Mouse (Mus musculus) CD4-positive helper T cell, adult 2 months (primary cell): ENCODE measurements around the gene Ugt1a5.
"Not testable (repeated sequence)": the region's sequence is repeated elsewhere in the genome, so short reads cannot be mapped to it uniquely, and the experiment has no call there.

Experiments
- DNase-seq: peaks from one replicate; pipeline ENCODE4 v3.0.0-alpha.2; 2012; ENCODE audit warnings: low read depth, missing footprints, low spot score

Ugt1a5 gene

GRCm38 (mm10) chr1:88165711-88166110, at the start of gene Ugt1a5:
Gene Ugt1a5, plus strand, starts transcription at chr1:88166012.
- no peak for DNase-seq

- not testable (repeated sequence) for DNase-seq
These were observed 45.3 kb upstream of the Ugt1a5 start for GRCm38 (mm10) chr1:88120550-88120949.

DNA sequence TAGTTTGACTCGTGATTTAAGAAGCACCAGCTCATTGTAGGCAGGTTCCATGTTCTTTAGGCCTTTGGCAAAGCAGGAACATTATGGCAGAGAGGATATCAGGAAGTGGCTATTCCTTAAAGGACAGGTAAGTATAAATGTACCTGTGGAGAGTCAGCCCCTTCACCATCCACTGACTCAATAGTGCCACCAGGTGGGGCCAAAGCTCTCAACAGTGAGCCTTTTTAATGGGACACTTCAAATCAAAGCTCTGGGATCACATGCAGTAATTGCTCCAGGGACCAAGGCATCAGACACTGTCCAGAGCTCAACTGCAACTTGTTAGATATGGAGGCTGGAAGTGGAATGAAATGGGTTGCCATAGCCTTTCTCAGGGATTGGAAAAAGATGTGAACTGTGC, 44.3 kb upstream of the Ugt1a5 start:
- not testable (repeated sequence) for DNase-seq

DNA sequence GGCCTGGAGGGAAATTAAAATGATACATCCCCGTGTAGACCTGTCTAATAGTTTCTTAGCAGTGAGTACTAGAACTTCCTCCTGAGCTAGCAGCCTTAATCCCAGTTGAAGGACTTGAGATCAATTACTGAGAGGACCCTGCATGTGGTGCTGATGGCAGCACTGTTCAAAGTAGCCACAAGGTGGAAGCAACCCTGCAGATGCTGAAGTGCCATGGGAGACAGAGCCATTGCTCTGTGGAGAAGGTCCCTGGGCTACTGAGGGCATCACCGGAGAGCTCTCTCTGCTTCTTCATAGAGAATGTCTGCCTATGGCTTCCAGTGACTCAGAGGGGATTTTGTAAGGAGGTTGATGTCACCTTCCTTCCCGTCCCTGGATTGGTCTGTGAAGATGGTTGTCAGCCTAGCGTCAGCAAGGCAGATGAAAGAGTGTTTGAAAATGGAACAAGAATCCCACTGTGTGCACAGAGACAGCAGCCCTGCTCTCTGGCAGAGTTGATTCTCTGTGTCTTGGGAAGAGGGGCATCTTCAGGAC, 39.9 kb upstream of the Ugt1a5 start:
- DNase-seq = not testable (repeated sequence)

DNA sequence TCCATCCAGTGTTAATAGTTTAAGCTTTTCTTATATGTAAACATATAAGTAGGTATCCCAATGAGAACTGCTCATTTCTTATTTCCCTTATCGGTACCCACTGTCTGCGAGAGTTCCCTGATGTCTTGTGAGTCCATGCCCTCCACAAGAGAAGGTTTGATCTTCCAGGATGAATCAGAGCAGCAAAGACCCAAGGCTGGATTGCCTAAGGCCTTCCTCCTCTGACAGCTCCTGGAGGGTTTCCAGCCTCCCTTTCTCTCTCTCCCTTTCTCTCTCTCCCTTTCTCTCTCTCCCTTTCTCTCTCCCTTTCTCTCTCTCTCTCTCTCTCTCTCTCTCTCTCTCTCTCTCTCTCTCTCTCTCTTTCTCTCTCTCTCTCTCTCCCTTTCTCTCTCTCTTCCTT, 36.7 kb upstream of the Ugt1a5 start:
- not testable (repeated sequence) for DNase-seq

GRCm38 (mm10) chr1:88130223-88130622, 35.6 kb upstream of the Ugt1a5 start:
- DNase-seq = not testable (repeated sequence)

GRCm38 (mm10) chr1:88133908-88134456, 31.8 kb upstream of the Ugt1a5 start:
- DNase-seq = no peak

- DNase-seq = not testable (repeated sequence)
These were observed 31.3 kb upstream of the Ugt1a5 start, which contains the start of gene Ugt1a6a for GRCm38 (mm10) chr1:88134457-88135011. Gene Ugt1a6a, plus strand, starts transcription at chr1:88134809.

DNA sequence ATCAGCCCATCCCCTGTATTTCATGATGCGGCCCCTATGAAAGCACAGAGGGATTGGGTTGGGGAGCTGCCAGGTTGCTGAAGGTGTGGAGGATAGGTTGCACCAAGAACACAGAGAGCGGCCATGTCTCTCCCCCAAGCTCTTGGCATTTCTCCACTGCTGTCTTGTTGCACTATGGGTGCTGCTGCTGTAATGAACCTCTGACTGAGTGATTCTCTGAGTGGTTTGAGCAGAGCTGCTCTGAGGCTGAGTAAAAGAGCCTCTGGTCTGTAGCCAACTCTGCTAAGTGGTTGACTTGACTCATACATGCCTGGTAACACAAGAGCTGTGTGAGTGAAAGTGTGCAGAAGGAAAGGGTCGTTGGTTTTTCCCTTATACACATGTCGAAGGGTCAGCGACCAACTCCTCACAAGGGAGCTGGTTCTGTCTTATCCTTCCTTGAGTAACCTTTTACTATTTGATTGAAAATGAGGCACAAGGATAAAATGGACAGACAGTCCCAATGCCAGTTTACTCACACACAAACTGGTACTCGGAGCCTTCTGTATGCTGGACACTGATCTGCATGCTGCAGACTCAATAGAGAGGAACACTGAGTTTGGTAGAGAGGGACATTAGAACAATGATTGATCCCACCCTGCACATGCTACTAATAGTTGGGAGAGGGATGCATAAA, 30.4 kb upstream of the Ugt1a5 start:
- not testable (repeated sequence) for DNase-seq

GRCm38 (mm10) chr1:88136646-88137045, 29.2 kb upstream of the Ugt1a5 start:
- no peak for DNase-seq

GRCm38 (mm10) chr1:88137264-88137663, 28.5 kb upstream of the Ugt1a5 start:
- no peak for DNase-seq

- no peak for DNase-seq
These were observed 27.7 kb upstream of the Ugt1a5 start for GRCm38 (mm10) chr1:88138145-88138544.

DNA sequence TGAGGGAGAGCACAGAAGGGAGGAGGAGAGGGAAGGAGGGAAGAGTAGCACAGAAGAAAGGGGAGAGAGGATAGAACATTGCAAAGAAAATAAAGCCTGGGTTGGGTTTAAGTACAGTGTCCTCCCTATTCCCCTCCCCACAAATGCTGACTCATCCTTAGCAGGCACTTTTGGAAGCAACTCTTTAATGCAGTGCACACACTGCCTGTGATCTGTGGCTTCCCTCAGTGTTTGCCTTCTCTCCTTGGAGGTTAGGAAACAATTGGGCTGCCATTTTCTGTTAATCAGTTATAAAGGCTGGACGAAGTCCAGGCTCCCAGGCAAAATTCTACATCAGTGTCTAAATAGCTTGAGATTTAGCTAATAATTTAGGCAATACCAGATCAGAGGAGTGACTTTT, 25.3 kb upstream of the Ugt1a5 start:
- DNase-seq = not testable (repeated sequence)

DNA sequence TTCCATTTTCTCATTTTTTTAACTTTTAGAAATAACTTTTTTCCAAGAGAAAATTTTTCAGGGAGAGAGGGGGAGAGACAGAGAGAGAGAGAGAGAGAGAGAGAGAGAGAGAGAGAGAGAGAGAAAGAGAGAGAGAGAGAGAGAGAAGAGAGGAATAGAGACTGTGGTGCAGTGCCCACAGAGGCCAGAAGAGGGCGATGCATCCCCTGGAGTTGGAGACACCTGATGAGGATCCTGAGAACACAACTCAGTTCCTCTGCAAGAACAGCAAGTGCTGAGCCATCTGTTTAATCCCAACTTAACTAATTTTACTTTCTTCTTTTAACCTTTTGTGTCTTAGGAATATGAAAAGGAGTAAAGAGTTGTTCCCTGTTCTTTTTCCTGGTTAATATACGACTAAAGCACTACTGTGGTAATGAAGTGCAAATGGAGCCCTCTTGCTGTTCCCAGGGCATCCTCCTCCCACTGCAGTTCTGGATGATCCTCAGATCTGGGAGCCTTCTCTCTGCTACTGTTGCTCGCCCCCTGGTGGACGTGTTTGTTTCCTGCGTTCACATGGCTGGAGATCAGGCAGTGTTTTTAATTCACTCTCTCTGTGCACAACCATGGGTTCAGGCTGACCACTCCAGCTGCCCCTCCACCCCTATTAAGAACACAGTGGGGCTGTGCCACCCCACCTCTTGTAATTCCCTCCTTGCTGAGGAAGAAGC, 21.7 kb upstream of the Ugt1a5 start:
- DNase-seq = peak; percentile 26

DNA sequence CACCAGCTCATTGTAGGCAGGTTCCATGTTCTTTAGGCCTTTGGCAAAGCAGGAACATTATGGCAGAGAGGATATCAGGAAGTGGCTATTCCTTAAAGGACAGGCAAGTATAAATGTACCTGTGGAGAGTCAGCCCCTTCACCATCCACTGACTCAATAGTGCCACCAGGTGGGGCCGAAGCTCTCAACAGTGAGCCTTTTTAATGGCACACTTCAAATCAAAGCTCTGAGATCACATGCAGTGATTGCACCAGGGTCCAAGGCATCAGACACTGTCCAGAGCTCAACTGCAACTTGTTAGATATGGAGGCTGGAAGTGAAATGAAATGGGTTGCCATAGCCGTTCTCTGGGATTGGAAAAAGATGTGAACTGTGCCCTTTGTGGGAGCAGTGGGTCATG, 20.5 kb upstream of the Ugt1a5 start:
- not testable (repeated sequence) for DNase-seq

DNA sequence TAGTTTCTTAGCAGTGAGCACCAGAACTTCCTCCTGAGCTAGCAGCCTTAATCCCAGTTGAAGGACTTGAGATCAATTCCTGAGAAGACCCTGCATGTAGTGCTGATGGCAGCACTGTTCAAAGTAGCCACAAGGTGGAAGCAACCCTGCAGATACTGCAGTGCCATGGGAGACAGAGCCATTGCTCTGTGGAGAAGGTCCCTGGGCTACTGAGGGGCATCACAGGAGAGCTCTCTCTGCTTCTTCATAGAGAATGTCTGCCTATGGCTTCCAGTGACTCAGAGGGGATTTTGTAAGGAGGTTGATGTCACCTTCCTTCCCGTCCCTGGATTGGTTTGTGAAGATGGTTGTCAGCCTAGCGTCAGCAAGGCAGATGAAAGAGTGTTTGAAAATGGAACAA, 15.7 kb upstream of the Ugt1a5 start:
- not testable (repeated sequence) for DNase-seq

DNA sequence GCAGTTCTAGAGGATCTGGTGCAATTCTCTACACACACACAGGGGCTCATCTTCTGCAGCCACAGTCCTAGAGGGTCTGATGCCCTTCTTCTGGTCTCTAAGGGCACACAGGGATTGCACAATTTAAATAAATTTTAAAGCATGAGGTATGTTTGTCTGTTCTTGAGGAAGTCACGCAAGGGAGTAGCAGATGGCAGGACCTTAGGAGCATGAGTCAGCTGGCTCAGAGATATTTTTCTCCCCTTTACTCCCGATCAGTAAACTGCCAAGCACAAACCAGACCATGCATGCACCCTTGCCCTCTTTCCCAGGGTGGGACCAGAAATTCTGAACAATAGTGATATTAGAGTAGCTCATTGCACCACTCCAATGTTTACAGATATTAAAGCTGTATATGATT, 7.4 kb upstream of the Ugt1a5 start:
- no peak for DNase-seq

- not testable (repeated sequence) for DNase-seq
These were observed 6.4 kb downstream of the Ugt1a5 start for GRCm38 (mm10) chr1:88172190-88172589.

- no peak for DNase-seq
These were observed 13.8 kb downstream of the Ugt1a5 start for GRCm38 (mm10) chr1:88179657-88180056.

DNA sequence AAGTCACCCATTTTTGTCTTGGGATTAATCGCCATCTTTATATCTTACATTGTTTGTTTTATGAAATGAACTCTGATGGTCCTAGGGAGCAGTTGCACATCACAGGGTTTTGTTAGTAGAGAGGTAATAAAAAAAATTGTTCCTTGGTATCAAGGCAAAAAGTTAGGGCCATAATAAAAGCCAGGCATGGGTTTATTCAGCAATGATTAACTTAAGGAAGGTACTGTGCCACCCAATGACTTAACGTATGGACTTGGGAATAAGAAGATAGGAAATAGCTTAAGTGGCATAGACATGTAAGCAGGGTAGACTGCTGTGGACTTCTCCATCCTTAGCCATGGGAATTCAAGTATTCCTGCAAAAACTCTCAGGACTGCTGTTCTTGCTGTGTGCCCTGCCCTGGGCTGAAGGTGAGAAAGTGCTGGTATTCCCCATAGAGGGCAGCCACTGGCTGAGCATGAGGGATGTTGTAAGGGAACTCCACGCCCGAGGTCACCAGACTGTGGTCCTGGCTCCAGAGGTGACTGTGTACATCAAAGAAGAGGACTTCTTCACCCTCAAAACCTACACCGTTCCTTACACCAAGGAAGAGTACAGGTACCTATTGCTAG, 20.6 kb downstream of the Ugt1a5 start:
- no peak for DNase-seq

GRCm38 (mm10) chr1:88192136-88192535, 26.3 kb downstream of the Ugt1a5 start:
- no peak for DNase-seq

GRCm38 (mm10) chr1:88195687-88196086, 29.9 kb downstream of the Ugt1a5 start:
- no peak for DNase-seq
